Mouse (Mus musculus) hematopoietic stem cell, adult 5-6 weeks (primary cell): ENCODE measurements around the gene Tox2. TPM values are rescaled to one million over a fixed set of nuclear protein-coding genes. Genes with fewer than 3 reads are reported as not detected.
A peak's percentile ranks its signal among the peaks of the same experiment; 100 is the strongest.

Source experiments
- ATAC-seq, 2 experiments: fragments of 125-278 bp in 1 of 2; replicated peaks in 1 of 2; 2 replicates each; pipeline ENCODE4 v1.8.0; 2016 to 2017; ENCODE audit warnings: inconsistent platforms in 2 of 2, mild to moderate bottlenecking in 2 of 2, moderate number of reproducible peaks in 2 of 2, low read depth in 1 of 2, moderate TSS enrichment in 1 of 2; ENCODE audit not compliant: low FRiP score in 2 of 2, poor library complexity in 2 of 2, severe bottlenecking in 2 of 2, insufficient read depth in 1 of 2, low TSS enrichment in 1 of 2
- total RNA-seq: library from RNA; stranded (forward); fragments of 172-1452, 232-1000 nt; gene quantifications from 2 replicates; pipeline ENCODE4 v1.2.3, GENCODE M21; 2017

Tox2 gene
- total RNA-seq, 1 experiment from 2014 or later = not detected

- ATAC-seq = no peak
These were observed 77.9 kb downstream of the Tox2 start for GRCm38 (mm10) chr2:163280636-163281322.

GRCm38 (mm10) chr2:163284856-163285255, 81.9 kb downstream of the Tox2 start:
- no peak for ATAC-seq

GRCm38 (mm10) chr2:163285335-163285734, 82.4 kb downstream of the Tox2 start:
- ATAC-seq = no peak

- ATAC-seq = peak; percentile 44 to 62; a peak in 3 of 4 replicates
These were observed 82.8 kb downstream of the Tox2 start for GRCm38 (mm10) chr2:163285762-163286161.

GRCm38 (mm10) chr2:163288881-163289379, 86.0 kb downstream of the Tox2 start:
- no peak for ATAC-seq

GRCm38 (mm10) chr2:163296999-163297630, 94.2 kb downstream of the Tox2 start:
- no peak for ATAC-seq

- ATAC-seq = no peak
These were observed 97.4 kb downstream of the Tox2 start for GRCm38 (mm10) chr2:163300069-163301060.

GRCm38 (mm10) chr2:163301641-163302040, 98.7 kb downstream of the Tox2 start:
- no peak for ATAC-seq

- no peak for ATAC-seq
These were observed 100.1 kb downstream of the Tox2 start for GRCm38 (mm10) chr2:163303037-163303436.

GRCm38 (mm10) chr2:163309376-163309775, 106.5 kb downstream of the Tox2 start:
- no peak for ATAC-seq

GRCm38 (mm10) chr2:163310163-163310688, 107.3 kb downstream of the Tox2 start:
- no peak for ATAC-seq

GRCm38 (mm10) chr2:163317281-163317680, 114.4 kb downstream of the Tox2 start:
- ATAC-seq = no peak

- no peak for ATAC-seq
These were observed 115.9 kb downstream of the Tox2 start for GRCm38 (mm10) chr2:163318777-163319176.

GRCm38 (mm10) chr2:163323163-163323562, 120.2 kb downstream of the Tox2 start:
- ATAC-seq = no peak

- peak in 1 of 2 experiments; percentile 53; a peak in 2 of 4 replicates for ATAC-seq
These were observed 127.8 kb downstream of the Tox2 start for GRCm38 (mm10) chr2:163330742-163331141.

GRCm38 (mm10) chr2:163331423-163331822, 128.5 kb downstream of the Tox2 start:
- ATAC-seq = no peak

- no peak for ATAC-seq
These were observed 129.6 kb downstream of the Tox2 start for GRCm38 (mm10) chr2:163332368-163333055.
